Mouse (Mus musculus): ENCODE measurements around the gene Fndc3a. TPM values are rescaled to one million over a fixed set of nuclear protein-coding genes. Genes with fewer than 3 reads are reported as not detected.

Fndc3a gene
- total and polyA plus RNA-seq, 3 experiments = 48.9 to 74.8 (median 57.4) TPM

DNA sequence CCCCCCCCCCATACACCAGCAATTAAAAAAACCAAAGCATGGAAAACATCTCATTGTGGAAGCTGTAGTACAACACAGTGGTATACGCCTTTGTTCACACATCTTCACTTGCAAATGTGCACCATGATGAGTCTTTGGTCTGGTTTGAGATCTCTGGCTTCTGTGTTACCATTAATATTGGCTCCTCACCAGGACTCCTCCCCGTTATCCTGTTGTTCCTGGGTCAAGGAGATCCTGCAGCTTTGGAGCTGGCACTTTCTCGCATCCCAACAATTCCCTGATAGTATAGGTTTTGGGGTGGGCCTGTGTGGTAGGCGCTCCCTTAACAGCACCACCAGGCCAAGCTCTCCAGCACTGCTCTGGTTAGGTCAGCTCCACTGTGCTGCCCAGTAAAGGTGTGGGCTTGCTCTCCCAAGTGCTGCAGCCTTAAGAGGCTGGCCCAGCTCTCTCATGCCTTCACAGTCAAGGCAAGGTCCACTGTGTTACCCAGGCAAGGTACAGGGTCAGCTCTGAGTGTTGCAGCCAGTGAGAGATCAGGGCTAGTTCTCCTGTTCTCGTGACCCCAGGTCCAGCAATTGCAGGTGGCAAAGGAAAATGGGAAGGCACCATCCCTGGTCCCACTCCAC lies 173.3 kb downstream of the Fndc3a start:
- peak; percentile 18 for DNase-seq

DNA sequence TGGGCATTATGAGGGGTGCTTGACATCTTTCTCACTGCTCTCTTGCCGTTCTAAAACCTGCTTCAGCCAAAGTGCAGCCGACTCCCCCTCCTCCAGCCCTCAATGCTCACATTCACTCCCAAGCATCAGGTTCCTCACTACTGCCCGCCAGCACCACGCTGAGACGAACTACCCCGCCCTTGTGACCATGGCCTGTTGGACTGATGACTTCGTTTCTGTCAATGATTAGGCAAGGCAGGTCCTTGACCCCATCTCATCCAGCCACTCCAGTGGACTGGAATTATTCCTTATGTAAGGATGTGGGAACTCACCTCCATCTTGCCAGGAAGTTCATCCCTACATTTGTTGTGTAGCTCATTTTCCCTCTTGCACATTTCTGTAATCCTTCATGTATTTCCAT lies 175.9 kb downstream of the Fndc3a start:
- DNase-seq = no peak

DNA sequence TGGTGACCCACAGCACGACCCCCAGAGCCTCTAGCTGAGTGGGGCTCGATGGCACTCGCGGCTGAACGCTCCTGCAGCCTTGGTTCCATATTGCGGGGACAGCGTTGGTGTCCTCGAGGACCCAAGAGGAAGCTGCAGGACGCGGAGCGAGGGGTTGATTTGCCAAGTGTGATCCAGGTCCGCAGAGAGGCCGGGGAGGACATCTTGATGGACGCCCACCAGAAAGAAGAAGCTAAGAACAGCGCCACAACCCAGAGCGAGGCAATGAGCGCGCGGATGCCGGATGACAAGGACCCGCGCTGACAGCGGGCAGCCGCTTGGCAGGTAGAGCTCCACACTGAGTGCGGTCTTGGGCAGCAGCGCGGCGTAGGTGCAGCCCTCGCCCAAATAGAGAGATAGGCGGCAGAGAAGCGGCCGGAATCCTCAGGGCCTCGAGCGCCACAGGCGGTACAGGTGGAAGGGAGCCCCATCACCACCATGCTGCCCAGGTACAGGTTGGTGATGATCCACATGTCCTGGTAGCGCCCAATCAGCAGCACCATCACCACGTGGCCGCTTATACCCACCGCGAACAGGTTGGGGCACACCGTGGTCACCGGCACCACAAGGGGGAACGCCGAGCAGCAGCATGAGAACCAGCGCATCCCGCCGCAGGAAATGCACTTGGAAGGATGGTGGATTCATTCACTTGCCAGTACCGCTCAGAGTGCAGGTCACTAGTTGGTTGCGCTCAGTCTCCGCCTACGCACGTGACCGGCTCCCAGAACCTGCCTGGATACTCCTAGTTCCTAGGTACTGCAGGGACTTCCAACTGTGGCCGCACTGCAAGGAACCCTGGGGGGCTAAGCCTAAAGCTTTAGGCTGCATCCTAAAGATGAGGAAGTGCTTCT lies 177.5 kb downstream of the Fndc3a start:
- DNase-seq = peak; percentile 28

DNA sequence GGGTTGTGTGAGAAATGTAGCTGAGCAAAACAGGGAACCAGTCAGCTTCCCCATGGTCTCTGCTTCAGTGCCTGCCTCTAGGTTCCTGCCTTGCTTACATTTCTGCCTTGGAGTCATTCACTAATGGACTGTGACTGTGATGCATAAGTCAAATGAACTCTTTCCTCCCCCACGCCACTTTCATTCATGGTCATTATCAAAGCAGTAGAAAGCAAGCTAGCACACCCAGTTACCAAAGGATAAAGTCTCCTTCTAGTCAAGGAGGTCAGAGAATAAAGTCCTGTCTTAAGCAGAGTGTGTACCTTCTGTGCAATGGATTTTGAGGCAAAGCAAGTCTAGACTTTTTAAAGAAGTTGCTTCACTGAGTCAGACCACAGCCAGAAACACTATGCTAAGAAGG lies 182.7 kb downstream of the Fndc3a start:
- no peak for DNase-seq

DNA sequence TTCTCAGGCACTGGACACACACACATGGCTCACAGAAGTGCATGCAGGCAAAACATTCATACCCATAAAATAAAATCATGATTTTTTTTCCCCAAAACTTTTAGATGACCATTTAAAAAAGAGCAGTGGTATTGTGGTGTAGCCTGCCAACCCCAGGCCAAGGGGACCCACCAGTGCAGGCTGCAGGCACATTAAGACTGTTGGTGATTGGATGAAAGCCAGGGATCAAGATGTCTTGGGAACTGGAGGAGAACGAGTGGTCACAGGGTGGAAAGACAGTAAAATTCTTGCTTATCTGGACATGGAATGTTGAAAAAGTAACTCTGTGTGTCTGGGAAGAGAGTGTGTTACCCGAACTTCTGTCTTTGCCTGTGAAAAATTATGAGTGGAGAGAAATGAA lies 190.2 kb downstream of the Fndc3a start:
- DNase-seq = no peak

DNA sequence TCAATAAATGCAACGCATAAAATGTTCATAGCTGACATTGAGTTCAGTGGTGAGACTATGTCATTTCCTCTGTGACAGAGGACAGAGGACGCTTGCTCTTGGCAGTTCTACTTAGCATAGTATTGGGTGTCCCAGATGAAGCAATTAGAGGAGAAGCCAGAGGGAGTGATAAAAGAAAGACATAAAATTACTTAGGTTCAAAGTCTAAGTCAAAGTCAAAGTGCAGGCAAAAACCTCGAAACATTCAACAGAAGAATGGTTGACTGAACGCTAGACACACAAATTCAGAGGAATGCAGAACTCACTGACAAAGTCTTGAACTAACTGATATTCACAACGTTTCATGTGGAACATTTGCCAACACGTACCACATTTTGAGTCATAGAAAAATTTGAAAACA lies 191.0 kb downstream of the Fndc3a start:
- no peak for DNase-seq

DNA sequence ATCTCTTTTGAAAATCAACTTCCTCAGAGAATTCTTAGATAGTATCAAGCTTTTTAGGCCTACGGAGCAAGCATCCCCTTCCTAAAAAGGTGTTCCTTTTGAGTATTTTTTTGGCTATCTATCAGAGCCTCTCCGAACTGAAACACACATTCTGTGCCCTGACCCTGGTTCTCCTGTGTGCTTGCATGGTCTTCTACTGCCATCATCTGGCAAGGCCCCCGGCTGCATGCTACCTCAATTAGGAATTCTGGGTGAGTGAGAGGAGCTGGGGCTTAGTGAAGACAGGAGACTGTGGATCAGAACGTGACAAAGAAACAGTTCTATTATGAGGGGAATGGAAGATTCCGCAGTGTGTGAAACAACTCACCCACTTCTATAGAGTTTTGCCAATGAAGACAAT lies 193.4 kb downstream of the Fndc3a start:
- peak; percentile 20 for DNase-seq

DNA sequence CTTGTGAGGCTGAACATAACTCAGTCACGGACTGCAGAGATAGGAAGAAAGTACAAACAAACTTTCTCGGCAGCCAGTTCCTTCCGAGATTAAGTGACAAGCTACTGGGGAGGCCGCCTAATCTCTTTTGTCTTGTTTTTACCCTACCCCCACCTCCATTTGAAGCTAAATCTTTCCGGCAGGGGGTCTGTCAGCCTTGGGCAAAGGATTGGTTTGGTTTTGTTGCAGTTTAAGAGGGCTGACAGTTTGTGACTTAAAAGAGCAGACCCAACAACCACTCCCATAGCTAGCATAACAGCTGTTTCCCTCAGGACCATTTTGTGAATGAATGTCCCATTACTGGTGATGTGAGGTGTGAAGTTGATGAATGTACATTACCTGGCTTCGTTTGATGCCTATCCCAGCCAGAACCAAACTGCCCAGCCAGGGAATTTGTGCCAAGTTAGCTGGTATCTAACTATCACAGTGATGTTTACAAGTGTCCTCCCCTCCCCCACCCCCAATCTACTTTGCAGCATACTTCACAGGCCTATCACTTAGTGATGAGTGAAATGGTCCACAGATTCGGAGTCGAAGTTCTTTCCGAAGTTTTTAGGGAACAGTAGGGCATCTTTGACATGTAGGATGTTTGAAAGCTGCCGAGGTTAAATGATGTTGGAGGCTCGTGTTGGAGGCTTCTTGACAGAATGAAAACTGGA lies 202.9 kb downstream of the Fndc3a start:
- no peak for DNase-seq

DNA sequence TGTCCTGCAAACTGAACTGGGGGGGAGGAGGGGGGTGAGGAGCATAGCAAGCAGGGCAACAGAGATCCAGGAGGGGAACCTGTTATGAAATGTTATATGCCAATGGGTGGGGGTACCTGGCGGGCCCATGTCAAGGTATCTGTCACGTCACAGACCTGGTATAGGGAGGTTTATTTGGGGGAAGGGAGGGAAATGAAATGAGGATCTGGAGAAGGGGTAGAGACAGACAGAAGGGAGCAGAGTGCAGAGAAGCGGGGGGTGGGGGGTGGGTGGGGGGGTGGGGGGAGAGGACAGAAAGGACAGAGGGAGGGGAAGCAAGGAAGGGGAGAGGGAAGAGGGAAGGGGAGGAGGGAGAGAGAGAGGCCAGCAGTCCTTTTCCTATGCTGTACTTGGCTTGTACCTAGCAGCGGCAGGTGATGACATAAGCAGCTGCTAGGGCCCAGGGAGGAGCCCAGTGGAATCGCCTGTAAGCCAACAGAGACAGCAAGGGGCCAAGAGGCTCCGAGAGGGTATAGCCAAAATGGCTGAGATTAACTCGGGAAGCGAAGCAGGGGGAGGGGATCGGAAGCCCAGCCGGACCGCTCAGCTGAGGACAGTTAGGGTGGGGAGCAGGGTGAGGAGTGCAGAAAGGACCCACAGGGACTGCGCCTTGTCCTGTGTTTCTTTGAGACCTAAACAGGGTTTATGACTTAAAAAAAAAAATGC lies 203.6 kb downstream of the Fndc3a start:
- DNase-seq = no peak

DNA sequence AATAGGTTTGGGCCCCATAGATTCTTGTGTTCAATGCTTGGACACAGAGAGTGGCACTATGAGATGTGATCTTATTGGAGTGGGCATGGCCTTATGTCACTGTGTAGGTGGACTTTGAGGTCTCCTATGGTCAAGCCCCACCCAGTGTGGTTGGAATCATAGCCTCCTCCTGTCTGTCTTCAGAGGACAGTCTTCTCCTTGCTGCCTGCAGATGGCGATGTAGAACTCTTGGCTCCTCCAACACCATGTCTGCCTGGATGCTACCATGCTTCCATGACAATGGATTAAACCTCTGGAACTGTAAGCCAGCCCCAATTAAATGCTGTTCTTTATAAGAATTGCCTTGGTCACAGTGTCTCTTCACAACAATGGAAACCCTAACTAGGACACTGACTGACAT lies 204.8 kb downstream of the Fndc3a start:
- no peak for DNase-seq

DNA sequence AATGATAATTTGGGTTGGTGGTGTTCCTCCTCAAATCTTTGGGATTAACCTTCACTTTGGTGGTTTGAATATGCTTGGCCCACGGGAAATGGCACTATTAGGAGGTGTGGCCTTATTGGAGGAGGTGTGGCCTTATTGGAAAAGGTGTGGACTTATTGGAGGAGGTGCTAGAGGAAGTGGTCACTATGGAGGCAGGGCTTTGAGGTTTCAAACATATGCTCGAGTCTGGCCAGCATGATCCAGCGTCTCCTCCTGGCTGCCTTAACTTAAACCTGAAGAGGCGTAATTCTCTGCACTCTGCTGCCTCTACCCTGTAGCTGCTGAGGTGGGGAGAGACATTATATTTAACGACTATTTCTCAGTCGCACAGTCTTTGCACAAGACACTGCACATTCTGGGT lies 206.6 kb downstream of the Fndc3a start:
- no peak for DNase-seq

DNA sequence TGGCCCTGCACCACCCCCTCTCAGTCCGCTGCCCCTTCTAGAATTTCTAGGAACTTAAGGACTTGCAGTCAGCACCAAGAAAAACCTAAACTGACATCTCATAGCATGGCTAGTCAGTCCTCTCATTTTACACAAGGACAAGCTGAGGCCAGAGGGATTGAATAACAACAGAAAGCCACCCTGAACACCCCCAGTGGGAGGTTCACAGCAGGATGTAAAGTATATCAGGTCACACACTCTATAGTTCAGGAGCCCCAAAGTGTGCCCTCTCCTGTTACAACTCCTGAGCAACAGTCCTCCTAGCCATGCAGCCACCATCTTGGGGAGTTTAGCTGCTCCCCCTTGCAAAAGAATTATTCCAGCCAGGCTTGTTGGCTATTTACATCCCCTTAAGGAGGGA lies 216.0 kb downstream of the Fndc3a start:
- DNase-seq = no peak

DNA sequence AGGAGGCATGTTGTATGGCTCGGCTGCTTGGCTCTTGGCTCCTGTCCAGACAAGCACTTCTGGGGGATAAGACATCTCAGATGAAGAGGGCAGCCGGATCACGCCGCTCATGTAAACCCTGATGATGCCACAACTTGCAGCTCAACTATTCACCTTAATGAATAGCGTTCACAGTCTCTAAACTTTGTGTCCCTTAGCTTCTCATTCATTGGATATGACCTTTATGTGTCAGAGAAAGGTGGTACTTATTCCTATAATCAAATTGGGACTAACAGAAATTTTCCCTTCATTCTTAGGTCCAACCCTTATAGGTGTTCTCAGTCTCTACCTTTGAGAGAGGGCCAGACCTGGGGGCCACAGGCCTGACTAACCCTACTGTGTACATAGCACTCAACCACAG lies 218.1 kb downstream of the Fndc3a start, which contains the start of gene Gm9195:
Gene Gm9195, minus strand, starts transcription at position 101 of the 400 bp plus-strand sequence.
- no peak for DNase-seq

DNA sequence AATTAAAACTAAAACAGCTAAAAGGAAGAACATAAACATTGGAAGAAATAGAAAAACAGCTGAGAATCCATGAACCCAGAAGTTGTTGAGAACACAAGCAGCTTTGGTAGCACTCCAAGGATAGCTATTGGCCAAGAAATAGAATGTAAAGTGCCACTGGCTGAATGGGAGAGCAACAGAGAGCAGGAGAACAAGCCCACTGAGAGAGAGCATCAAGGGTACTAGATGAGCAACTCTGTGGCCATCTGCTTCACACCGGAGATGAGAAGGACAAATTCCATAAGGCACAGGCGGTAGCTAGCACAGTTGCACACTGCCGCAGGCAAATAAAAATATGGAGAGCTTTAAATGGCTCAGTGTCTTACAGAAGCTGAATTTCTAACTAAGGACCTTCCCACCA lies 219.4 kb downstream of the Fndc3a start:
- DNase-seq = no peak

Other genes with a start within 250 kb of the Fndc3a start
- gene Gm9195, start 218.2 kb downstream of the Fndc3a start, total RNA-seq (2021) = not detected
- gene Gm9195, start 218.2 kb downstream of the Fndc3a start, polyA plus RNA-seq (2012; rRNA removed) = not detected in 2 replicates

Data from adrenal gland, adult 2 months (tissue).